Mouse (Mus musculus): ENCODE measurements around the gene Nckap1l.

The Nckap1l gene

GRCm38 (mm10) chr15:103501186-103501585 is 47.6 kb downstream of the Nckap1l start:
- no peak for DNase-seq

- DNase-seq: peak; percentile 36 to 47
Observed at GRCm38 (mm10) chr15:103502435-103503250, 49.0 kb downstream of the Nckap1l start, which contains the start of gene Pde1b. Gene Pde1b, plus strand, starts transcription at chr15:103503034.

GRCm38 (mm10) chr15:103503251-103503600 is 49.6 kb downstream of the Nckap1l start:
- no peak for DNase-seq

- DNase-seq: no peak
Observed at GRCm38 (mm10) chr15:103503660-103504059, 50.1 kb downstream of the Nckap1l start.

- DNase-seq: no peak
Observed at GRCm38 (mm10) chr15:103509317-103509716, 55.7 kb downstream of the Nckap1l start.

- DNase-seq: no peak
Observed at GRCm38 (mm10) chr15:103511652-103512051, 58.1 kb downstream of the Nckap1l start.

- no peak for DNase-seq
Observed at GRCm38 (mm10) chr15:103513621-103514031, 60.0 kb downstream of the Nckap1l start.

GRCm38 (mm10) chr15:103514119-103514518 is 60.5 kb downstream of the Nckap1l start:
- peak in 1 of 2 experiments; percentile 30 for DNase-seq

- no peak for DNase-seq
Observed at GRCm38 (mm10) chr15:103514914-103515313, 61.3 kb downstream of the Nckap1l start.

GRCm38 (mm10) chr15:103518600-103519385 is 65.2 kb downstream of the Nckap1l start:
- DNase-seq: no peak

- DNase-seq: no peak
Observed at GRCm38 (mm10) chr15:103519386-103520378, 66.1 kb downstream of the Nckap1l start.

- DNase-seq: no peak
Observed at GRCm38 (mm10) chr15:103522458-103523099, 69.0 kb downstream of the Nckap1l start.

GRCm38 (mm10) chr15:103523156-103523555 is 69.6 kb downstream of the Nckap1l start:
- no peak for DNase-seq

- DNase-seq: peak in 1 of 2 experiments; percentile 33
Observed at GRCm38 (mm10) chr15:103530372-103530771, 76.8 kb downstream of the Nckap1l start.

- DNase-seq: no peak
Observed at GRCm38 (mm10) chr15:103534054-103534620, 80.5 kb downstream of the Nckap1l start.

GRCm38 (mm10) chr15:103535030-103535429 is 81.4 kb downstream of the Nckap1l start:
- no peak for DNase-seq

- DNase-seq: no peak
Observed at GRCm38 (mm10) chr15:103535786-103536185, 82.2 kb downstream of the Nckap1l start.

GRCm38 (mm10) chr15:103536456-103536855 is 82.9 kb downstream of the Nckap1l start:
- no peak for DNase-seq

- DNase-seq: no peak
Observed at GRCm38 (mm10) chr15:103537011-103537821, 83.6 kb downstream of the Nckap1l start.

GRCm38 (mm10) chr15:103537822-103538213 is 84.2 kb downstream of the Nckap1l start, which contains the start of gene Ppp1r1a:
Gene Ppp1r1a, minus strand, starts transcription at chr15:103538003.
- DNase-seq: no peak

GRCm38 (mm10) chr15:103539259-103539658 is 85.7 kb downstream of the Nckap1l start:
- DNase-seq: no peak
